Mouse (Mus musculus): ENCODE data around the gene Nos1ap. TPM values are rescaled to one million over a fixed set of nuclear protein-coding genes. Genes with fewer than 3 reads are reported as not detected.

Gene Nos1ap
- polyA plus RNA-seq, 1 experiment: 18.5 TPM

DNA sequence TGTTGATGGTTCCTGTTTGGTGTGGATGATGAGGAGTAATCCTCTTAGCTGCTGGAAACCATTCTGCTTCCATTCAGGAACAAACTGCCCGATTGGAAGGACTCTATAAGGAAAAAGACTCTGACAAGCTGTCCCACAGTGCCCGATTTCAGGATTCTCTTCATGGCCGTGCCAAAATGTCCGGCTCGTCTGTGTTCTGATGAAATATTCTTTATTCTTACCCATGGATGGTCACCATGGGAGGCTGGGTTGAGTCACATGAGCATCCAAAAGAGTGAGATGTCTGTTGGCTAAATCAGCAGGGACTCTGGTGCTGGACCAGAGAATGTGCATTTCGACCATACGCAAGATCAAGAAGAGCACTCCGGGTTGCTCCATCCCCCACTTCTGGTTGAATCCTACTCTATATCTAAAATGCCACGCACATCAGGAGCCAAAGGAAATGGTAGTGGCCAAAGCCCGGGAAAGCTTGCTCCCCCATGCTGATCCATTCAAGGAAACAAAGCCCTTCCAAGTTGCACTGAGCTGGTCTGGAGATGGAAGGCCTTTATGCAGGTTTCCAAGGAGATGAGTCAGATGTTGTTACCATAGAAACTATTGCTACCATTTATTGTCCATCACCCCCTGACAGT is 165.3 kb downstream of the Nos1ap start:
- TF ChIP-seq CTCF (IDR thresholded peaks at IDR 0.05; ENCODE audit: borderline replicate concordance, extremely low read depth, insufficient read depth, insufficient read length) (no peak), POLR2A (IDR thresholded peaks at IDR 0.05; ENCODE audit: borderline replicate concordance, extremely low read depth, insufficient read depth, insufficient read length, poor library complexity, severe bottlenecking) (no peak)

DNA sequence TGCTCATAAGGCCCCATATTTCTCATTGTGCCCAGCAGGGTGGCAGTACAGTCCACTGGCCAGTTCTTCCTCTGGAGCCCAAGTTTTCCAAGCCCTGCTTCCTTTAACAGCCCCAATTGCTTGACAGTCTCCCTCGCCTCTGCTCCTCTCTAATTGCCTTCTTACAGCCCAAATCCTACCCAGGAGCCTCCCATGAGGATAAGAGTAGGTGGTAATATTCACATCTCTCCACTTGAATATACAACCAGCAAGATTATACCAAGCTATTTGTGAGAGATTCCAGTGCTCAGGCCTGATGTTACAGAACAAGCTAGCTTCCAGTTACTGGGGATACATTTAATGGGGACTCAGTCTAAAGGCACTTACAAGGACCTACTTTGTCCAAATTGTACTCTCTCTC is 166.6 kb downstream of the Nos1ap start:
- DNase-seq (ENCODE audit: low read depth): no peak
- TF ChIP-seq POLR2A (IDR thresholded peaks at IDR 0.05; ENCODE audit: borderline replicate concordance, extremely low read depth, insufficient read depth, insufficient read length, poor library complexity, severe bottlenecking) (no peak), CTCF (IDR thresholded peaks at IDR 0.05; ENCODE audit: borderline replicate concordance, extremely low read depth, insufficient read depth, insufficient read length) (no peak)

More for the DNA sequence above, 165.3 kb downstream of the Nos1ap start:
- peak; percentile 91 for DNase-seq (ENCODE audit: low read depth)

DNA sequence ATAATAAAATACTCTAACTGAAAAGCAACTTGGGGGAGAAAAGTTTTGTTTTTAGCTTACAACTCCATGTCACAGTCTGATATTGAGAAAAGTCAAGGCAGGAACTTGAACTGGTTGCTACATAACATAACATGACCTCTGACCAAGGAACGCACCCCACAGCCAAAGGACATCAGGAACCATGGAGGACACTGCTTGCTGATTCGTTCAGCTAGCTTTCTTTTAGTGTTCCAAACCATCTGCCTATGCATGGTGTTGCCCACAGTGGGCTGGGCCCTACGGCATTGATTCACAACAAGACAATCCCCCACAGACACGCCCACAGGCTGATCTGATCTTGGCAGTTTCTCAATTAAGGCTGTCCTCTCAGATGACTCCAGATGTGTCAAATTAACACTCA is 167.5 kb downstream of the Nos1ap start:
- DNase-seq (ENCODE audit: low read depth): no peak
- no peak for TF ChIP-seq CTCF (IDR thresholded peaks at IDR 0.05; ENCODE audit: borderline replicate concordance, extremely low read depth, insufficient read depth, insufficient read length)
- no peak for TF ChIP-seq POLR2A (IDR thresholded peaks at IDR 0.05; ENCODE audit: borderline replicate concordance, extremely low read depth, insufficient read depth, insufficient read length, poor library complexity, severe bottlenecking)

DNA sequence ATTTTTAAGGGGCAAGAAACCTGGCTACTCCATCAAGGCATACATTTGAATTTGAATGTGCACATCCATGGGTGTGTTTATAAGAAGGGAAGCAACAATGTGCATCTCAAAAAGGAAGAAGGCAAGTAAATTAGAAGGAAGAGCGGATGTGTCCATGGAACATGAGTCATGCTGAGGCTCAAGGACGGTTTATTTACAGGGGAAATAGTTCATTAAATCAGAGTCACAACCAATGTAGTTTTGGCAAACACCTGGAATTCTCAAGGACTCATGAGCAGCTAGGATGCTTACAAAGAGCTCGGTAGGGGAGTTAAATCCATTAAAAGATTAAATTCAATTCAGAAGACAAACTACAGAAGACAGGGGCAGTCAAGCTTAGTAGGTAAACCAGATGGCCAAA is 169.7 kb downstream of the Nos1ap start:
- TF ChIP-seq CTCF (IDR thresholded peaks at IDR 0.05; ENCODE audit: borderline replicate concordance, extremely low read depth, insufficient read depth, insufficient read length): no peak
- TF ChIP-seq POLR2A (IDR thresholded peaks at IDR 0.05; ENCODE audit: borderline replicate concordance, extremely low read depth, insufficient read depth, insufficient read length, poor library complexity, severe bottlenecking): no peak
- no peak for DNase-seq (ENCODE audit: low read depth)

DNA sequence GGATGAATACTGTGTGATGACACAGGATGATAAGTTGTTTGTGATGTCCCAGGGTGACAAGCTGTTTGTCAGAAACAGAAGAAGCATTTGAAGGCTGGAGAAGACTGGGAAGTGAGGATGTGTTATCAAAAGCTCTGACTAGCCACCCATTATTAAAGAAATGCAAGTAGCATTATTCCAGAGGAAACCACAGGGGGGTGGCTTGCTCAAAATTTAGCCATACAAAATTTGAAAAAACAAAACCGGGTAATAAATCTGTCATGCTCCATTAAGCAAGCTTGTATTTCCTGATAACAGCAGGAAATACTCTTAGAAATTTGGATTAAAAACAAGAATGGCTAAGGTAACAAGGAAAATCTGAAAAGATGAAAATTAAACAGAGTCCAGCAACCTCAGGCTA is 171.5 kb downstream of the Nos1ap start:
- TF ChIP-seq POLR2A (IDR thresholded peaks at IDR 0.05; ENCODE audit: borderline replicate concordance, extremely low read depth, insufficient read depth, insufficient read length, poor library complexity, severe bottlenecking) (no peak), CTCF (IDR thresholded peaks at IDR 0.05; ENCODE audit: borderline replicate concordance, extremely low read depth, insufficient read depth, insufficient read length) (no peak)

DNA sequence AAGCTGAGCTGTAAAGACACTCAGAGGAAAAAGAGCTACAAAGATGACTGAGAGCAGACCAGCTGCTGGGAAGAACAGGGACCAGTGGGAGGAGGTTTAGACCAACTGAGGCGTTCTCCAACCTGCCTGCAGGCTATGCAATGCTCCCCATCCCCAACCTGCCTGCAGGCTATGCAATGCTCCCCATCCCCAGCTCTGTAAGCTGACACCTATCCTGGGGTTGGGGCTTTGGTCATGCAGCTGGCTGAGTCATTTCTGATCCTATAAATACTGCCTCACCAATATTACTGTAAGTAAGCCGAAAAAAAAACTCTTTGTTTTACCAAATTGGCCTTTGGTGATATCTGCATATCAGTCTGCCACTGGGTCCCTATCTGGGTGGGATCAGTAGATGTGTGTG is 172.7 kb downstream of the Nos1ap start:
- TF ChIP-seq POLR2A (IDR thresholded peaks at IDR 0.05; ENCODE audit: borderline replicate concordance, extremely low read depth, insufficient read depth, insufficient read length, poor library complexity, severe bottlenecking) (no peak), CTCF (IDR thresholded peaks at IDR 0.05; ENCODE audit: borderline replicate concordance, extremely low read depth, insufficient read depth, insufficient read length) (no peak)
- no peak for DNase-seq (ENCODE audit: low read depth)

More for the DNA sequence above, 171.5 kb downstream of the Nos1ap start:
- no peak for DNase-seq (ENCODE audit: low read depth)

DNA sequence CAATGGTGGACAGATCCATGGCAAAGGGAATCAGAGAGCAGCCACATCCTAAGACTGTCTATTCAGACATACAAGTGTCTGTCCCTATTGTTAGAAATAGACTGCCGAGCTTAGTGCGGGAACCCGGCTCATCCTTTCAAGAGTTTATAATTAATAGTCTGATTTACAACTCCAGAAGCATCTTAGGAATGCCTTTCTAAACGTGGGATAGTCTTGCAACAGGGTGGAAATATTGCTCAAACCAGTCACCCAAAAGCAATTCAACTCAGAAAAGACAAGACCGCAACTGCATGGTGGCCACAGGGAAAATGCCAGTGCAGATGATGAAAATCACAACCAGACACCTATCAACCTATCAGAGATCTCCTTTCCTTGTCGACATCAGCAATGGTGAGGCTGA is 173.5 kb downstream of the Nos1ap start:
- TF ChIP-seq POLR2A (IDR thresholded peaks at IDR 0.05; ENCODE audit: borderline replicate concordance, extremely low read depth, insufficient read depth, insufficient read length, poor library complexity, severe bottlenecking) (no peak), CTCF (IDR thresholded peaks at IDR 0.05; ENCODE audit: borderline replicate concordance, extremely low read depth, insufficient read depth, insufficient read length) (no peak)

DNA sequence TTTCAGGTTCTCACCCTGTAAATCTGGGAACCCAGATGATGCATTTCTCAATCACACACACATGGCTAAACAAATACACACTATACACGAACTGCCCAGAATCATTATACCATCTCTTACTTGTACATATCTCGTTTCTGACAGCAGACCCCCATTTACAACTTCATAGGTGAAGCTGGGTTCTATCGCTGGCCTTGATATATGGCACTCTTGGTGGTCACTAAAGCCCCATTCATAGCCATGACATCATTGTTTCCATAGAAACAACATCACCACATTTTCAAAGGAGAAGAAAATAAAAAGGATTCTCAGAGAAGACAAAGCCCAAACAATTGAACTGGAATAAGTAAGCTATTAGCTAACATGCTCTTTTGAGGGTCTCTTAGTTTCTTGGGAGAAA is 174.3 kb downstream of the Nos1ap start:
- TF ChIP-seq CTCF (IDR thresholded peaks at IDR 0.05; ENCODE audit: borderline replicate concordance, extremely low read depth, insufficient read depth, insufficient read length) (no peak), POLR2A (IDR thresholded peaks at IDR 0.05; ENCODE audit: borderline replicate concordance, extremely low read depth, insufficient read depth, insufficient read length, poor library complexity, severe bottlenecking) (no peak)
- peak; percentile 43 for DNase-seq (ENCODE audit: low read depth)

More for the DNA sequence above, 173.5 kb downstream of the Nos1ap start:
- no peak for DNase-seq (ENCODE audit: low read depth)

DNA sequence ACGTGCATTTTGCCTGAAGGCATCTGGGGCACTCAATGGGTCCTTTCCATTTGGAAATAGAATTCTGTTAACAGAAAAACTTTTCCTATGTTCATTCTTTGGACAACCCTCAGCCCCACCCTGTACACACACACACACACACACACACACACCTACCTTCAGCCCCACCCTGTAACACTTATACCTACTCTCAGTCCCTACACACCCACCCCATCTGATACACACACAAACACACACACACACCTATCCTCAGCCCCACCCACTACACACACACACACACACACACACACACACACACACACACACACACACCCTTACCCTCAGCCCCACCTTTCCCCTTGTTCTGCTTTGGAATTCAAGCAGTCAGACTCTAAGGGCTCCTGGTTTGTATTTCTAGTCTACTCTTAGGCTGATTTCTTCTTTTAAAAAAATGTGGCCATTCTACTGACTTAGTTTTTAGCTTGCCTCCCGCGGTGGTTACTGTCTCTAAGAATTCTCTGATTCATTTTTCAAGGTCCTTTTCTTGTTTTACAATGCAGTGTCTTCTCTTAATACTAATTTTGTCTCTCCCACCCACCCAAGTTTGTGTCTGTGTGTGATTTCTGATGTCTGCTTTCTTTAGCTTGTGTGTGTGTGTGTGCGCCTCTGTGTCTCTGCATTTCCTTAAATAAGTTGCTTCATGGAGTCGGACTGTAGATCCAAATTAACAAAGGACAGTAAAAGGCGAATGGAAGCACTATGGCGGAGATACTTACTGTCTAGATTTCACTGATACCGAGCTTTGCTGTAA is 179.1 kb downstream of the Nos1ap start:
- no peak for DNase-seq (ENCODE audit: low read depth)
- TF ChIP-seq CTCF (IDR thresholded peaks at IDR 0.05; ENCODE audit: borderline replicate concordance, extremely low read depth, insufficient read depth, insufficient read length) (no peak), POLR2A (IDR thresholded peaks at IDR 0.05; ENCODE audit: borderline replicate concordance, extremely low read depth, insufficient read depth, insufficient read length, poor library complexity, severe bottlenecking) (no peak)

DNA sequence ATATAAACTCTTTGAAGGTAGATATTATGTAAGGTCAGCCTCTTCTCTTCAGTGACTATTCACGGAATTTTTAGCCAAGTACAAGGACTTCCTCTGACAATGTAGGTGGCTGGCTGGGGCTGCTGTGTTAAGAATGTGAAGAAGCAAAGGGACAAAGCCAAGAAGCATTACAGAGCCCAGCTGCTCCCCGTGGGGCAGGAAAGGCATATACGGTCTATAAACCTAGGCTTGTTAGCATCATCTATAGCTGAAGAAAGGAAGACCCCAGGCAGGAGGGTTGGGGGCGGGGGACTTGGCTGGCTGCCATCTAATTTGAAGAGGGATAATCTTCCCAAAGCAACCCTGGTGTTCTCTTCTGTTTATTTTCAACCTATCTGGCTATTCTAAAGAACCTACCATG is 180.6 kb downstream of the Nos1ap start:
- peak; percentile 66 for DNase-seq (ENCODE audit: low read depth)
- TF ChIP-seq CTCF (IDR thresholded peaks at IDR 0.05; ENCODE audit: borderline replicate concordance, extremely low read depth, insufficient read depth, insufficient read length) (no peak), POLR2A (IDR thresholded peaks at IDR 0.05; ENCODE audit: borderline replicate concordance, extremely low read depth, insufficient read depth, insufficient read length, poor library complexity, severe bottlenecking) (no peak)

DNA sequence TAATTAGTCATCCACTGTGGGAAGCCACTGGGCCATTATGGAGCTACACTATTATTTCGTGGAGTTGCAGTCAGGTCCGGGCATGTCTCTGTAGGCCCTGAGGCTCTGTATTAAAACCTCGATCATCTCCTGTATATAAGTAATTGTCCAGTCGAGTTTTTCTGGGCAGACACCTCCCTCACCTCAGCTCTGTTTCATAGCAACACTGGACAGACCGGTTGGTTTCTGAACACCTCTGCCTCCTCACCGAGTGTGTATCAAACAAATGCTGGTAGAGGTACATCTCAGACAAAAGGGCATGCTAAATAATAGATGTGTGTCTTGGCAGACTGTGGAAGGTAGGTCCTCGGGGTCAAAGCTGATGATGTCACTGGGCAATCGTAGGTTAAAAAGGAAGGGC is 182.7 kb downstream of the Nos1ap start:
- no peak for TF ChIP-seq POLR2A (IDR thresholded peaks at IDR 0.05; ENCODE audit: borderline replicate concordance, extremely low read depth, insufficient read depth, insufficient read length, poor library complexity, severe bottlenecking)
- TF ChIP-seq CTCF (IDR thresholded peaks at IDR 0.05; ENCODE audit: borderline replicate concordance, extremely low read depth, insufficient read depth, insufficient read length): no peak
- DNase-seq (ENCODE audit: low read depth): no peak

DNA sequence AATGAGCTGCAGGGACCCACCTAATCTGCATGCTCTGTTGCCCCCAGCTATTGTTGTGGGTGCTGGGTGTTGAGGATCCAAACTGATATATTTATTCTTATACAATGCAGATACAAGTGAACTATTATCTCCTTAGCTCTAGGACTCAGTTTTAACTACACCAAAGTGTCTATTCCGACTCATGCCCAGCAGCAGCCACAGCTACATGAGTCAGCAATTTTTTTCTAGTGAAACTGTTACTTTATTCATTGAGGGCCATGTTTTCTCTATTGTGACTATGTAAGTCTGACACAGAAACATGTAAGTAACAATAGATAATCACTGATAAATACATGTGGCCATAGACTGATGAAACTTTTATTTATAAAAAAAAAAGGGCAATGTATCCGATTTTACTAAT is 184.5 kb downstream of the Nos1ap start:
- no peak for DNase-seq (ENCODE audit: low read depth)
- TF ChIP-seq POLR2A (IDR thresholded peaks at IDR 0.05; ENCODE audit: borderline replicate concordance, extremely low read depth, insufficient read depth, insufficient read length, poor library complexity, severe bottlenecking): no peak
- TF ChIP-seq CTCF (IDR thresholded peaks at IDR 0.05; ENCODE audit: borderline replicate concordance, extremely low read depth, insufficient read depth, insufficient read length): no peak
